Mouse (Mus musculus): ENCODE measurements around the gene Pdia4. TPM values are rescaled to one million over a fixed set of nuclear protein-coding genes. Genes with fewer than 3 reads are reported as not detected.
"Not testable (repeated sequence)": the region's sequence is repeated elsewhere in the genome, so short reads cannot be mapped to it uniquely, and the experiment has no call there.

Pdia4 gene
- polyA plus RNA-seq, 1 experiment from 2014 or later, result 292 TPM

DNA sequence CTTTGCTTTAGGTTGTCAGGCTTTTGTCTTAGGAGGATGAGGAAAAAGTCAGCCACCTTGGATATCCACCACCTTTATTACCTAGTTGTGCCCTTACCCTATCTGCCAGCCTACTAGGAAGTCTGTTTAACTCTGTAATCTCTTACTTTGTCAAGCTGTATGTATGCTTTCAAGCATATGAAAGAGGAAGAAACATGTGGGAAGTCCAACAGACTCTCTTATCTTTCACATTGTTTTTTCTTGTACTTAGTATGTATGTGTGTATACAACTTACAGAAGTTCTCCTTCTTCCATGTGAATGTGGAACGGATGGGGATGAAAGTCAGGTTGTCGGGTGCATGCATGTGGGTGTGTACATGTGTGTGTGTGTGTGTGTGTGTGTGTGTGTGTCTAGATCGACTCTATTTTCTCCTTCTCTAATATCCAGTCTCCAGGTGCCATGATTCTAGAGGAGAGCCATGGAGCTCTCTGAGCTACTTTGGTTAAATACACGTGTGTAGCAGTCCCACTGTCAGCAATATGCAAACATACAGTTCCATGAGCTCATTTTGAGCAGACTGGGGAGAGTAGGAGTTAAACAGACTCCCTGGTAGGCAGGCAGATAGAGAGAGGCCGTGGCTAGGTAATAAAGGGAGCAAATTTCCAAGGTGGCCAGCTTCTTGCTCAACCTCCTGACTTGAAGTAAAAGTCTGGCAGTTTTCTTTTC lies 28.4 kb downstream of the Pdia4 start:
- Histone ChIP-seq H3K9me3 (no peaks in the 10 kb centered on the region), H3K27ac (no peak overlapping the region), H3K4me3 (no peak overlapping the region), H3K27me3 (no peaks in the 10 kb centered on the region), H3K9ac (no peak overlapping the region), H3K36me3 (no peaks in the 10 kb centered on the region), H3K4me2 (no peak overlapping the region), H3K4me1 (no peaks in the 10 kb centered on the region)
- WGBS, result 79% methylated on average over 5 of the region's 5 CpGs
- ATAC-seq (ENCODE audit: insufficient number of reproducible peaks, low FRiP score, low TSS enrichment, low read depth), result no peak

DNA sequence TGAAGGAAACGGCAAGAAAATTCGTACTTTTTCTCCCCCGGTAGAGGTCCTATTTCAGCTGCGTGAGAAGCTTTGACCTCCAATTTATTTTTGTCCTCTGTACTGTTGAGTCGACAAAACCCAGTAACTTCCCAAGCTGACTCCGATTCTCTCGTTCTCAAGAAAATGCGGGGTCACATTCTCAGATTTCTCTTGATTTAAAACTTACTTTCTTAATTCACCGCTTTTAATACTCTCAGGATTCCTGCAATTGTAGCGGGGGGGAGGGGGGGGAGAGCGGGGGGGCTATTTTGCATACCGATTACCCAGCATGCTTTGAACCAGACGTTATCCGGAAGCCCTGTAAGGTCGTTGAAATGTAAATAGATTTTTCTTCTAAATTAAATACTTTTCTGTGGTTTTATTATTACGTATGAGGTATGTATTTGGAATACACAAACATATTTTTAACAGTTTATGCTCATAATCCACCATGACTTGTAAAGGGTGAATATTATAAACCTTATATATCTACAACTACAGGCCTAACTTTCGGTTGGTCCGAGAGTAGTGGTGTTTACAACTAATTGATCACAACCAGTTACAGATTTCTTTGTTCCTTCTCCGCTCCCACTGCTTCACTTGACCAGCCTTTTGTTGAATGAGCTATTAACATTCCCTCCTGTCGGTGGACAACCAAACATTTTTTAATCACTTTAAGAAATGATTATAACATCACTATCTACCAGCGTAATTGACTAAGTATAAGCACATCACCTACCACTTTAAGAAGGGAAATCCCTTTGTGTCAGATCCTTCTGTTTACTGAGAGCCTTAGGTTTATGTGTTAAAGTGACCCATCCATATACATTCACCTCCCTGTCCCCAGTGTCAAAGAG lies 31.9 kb downstream of the Pdia4 start:
- peak overlapping the region; percentile 37; the same call in 1 of the 2 replicates for H3K9ac ChIP-seq
- ATAC-seq (ENCODE audit: insufficient number of reproducible peaks, low FRiP score, low TSS enrichment, low read depth), result 0 out of 2 replicates have a peak, but pooled peaks have one; percentile 63
- H3K4me2 ChIP-seq, result peak overlapping the region; percentile 38
- no peaks in the 10 kb centered on the region for H3K36me3 ChIP-seq
- peak overlapping the region; percentile 53 for H3K4me3 ChIP-seq
- no peaks in the 10 kb centered on the region for H3K9me3 ChIP-seq
- peaks cover 2% of the 10 kb centered on the region; the same call in 1 of the 2 replicates for H3K4me1 ChIP-seq
- H3K27ac ChIP-seq, result peak overlapping the region; percentile 79
- H3K27me3 ChIP-seq, result no peaks in the 10 kb centered on the region
- under 1% methylated on average over 21 of the region's 21 CpGs for WGBS

DNA sequence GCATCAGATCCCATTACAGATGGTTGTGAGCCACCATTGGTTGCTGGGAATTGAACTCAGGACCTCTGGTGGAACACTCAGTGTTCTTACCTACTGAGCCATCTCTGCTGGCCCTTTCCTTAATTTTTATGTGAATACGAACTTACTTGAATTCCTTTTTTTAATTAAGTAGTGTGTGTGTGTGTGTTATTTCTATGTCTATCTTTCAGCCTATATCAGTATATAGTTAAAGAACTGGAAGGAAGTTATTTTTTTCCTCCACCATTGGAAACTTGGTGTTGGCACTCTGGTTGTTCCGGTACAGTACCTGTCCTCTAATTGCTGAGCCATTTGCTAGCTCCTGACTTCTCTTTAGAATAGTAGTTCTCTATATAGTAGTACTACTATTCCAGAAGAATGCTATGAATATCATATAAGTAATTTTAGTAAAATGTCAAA lies 32.6 kb downstream of the Pdia4 start:
- H3K9me3 ChIP-seq, result no peaks in the 10 kb centered on the region
- WGBS, result 15% methylated on average over 2 of the region's 2 CpGs
- peak overlapping the region; percentile 53 for H3K4me3 ChIP-seq
- H3K27me3 ChIP-seq, result no peaks in the 10 kb centered on the region
- H3K4me1 ChIP-seq, result peaks cover 2% of the 10 kb centered on the region; the same call in 1 of the 2 replicates
- H3K9ac ChIP-seq, result no peak overlapping the region
- H3K27ac ChIP-seq, result no peak overlapping the region
- no peaks in the 10 kb centered on the region for H3K36me3 ChIP-seq
- H3K4me2 ChIP-seq, result peak overlapping the region; percentile 38
- ATAC-seq (ENCODE audit: insufficient number of reproducible peaks, low FRiP score, low TSS enrichment, low read depth), result no peak

DNA sequence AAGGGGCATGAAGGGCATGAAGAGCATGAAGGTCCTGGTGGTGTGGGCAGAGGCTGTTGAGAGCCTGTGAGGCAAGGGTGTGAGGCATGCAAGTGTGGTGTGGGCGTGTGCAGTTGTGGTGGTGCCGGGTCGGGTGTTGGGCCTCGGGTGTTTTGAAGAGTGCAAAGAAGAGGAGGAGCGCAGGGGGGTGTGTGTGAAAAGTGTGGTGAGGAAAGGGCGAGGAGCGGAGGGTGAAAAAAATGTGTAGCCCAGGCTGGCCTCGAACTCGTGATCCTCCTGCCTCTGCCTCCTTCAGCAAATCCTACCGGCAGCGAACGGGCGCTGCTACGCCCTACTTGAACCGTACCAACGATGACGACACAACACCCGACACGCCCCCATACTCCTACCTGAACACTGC lies 41.5 kb downstream of the Pdia4 start:
- H3K36me3 ChIP-seq; H3K9me3 ChIP-seq; H3K27me3 ChIP-seq; H3K9ac ChIP-seq; H3K4me1 ChIP-seq; ATAC-seq (ENCODE audit: insufficient number of reproducible peaks, low FRiP score, low TSS enrichment, low read depth); H3K27ac ChIP-seq: not testable (repeated sequence)
- Histone ChIP-seq H3K4me3 (peak overlapping the region; percentile 19), H3K4me2 (0 out of 2 replicates have a peak overlapping the region, but pooled peaks have one; percentile 13)
- WGBS, result 46% methylated on average over 9 of the region's 19 CpGs

DNA sequence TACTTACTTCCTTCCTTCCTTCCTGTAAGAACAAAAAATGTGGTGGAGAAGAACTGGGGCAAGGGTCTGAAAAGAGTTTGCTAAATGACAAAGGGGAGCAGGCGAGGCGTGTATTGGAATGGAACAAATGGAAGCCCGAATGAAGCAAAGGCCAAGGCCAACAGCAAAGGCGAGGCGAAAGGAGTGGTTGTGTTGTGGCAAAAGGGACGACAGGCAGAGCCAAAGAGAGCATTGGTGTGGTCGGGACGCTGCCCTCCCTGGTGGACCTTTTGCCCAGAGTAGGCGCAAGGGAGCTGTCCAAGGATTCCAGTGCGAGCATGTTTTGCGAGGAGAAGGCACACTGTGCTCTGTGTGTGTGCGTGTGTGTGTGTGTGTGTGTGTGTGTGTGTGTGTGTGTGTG lies 42.1 kb downstream of the Pdia4 start:
- WGBS, result 83% methylated on average over 12 of the region's 12 CpGs

DNA sequence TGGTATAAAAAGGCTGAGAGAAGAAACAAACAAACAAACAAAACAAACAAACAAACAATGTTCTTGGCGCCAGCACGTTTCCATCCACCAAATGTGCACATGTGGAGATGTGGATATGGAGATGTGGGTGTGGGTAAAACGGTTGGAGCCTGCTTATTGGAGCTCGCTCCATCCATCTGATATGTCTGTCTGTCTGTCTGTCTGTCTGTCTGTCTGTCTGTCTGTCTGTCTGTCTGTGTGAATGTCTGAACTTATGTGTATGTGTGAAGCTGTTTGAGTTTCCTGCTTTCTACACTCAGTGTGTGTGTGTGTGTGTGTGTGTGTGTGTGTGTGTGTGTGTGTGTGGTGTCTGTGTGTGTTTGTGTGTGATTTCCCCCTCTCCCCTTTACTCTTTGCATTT lies 43.4 kb downstream of the Pdia4 start:
- not testable (repeated sequence) for H3K4me2 ChIP-seq; H3K36me3 ChIP-seq; ATAC-seq (ENCODE audit: insufficient number of reproducible peaks, low FRiP score, low TSS enrichment, low read depth); H3K9me3 ChIP-seq; H3K27ac ChIP-seq; H3K4me3 ChIP-seq; H3K9ac ChIP-seq; H3K27me3 ChIP-seq; H3K4me1 ChIP-seq
- 70% methylated on average over 4 of the region's 4 CpGs for WGBS

More for the DNA sequence above, 42.1 kb downstream of the Pdia4 start:
- not testable (repeated sequence) for H3K27me3 ChIP-seq; H3K4me1 ChIP-seq; H3K36me3 ChIP-seq; H3K4me3 ChIP-seq; H3K4me2 ChIP-seq; H3K27ac ChIP-seq; H3K9ac ChIP-seq; H3K9me3 ChIP-seq; ATAC-seq (ENCODE audit: insufficient number of reproducible peaks, low FRiP score, low TSS enrichment, low read depth)

DNA sequence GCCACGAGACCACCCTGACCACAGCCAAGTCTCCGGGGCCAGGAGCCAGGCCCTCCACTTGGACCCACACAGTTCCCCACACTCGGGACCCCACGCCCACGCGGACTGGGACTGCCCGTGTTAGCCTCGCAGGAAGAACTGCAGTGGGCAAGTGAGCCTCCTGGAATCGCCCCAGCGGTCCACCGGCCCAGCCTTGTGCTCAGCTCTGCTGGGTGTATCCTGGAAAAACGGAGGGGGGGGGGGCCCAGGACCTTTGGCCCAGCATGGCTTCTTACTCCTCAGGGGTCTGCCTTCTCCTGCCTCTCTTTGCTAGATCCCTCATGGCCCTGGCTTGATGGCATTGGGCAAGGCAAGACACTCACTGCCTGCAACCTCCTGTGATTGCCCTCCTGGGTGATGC lies 44.7 kb downstream of the Pdia4 start:
- 52% methylated on average over 4 of the region's 12 CpGs for WGBS
- not testable (repeated sequence) for H3K4me3 ChIP-seq

DNA sequence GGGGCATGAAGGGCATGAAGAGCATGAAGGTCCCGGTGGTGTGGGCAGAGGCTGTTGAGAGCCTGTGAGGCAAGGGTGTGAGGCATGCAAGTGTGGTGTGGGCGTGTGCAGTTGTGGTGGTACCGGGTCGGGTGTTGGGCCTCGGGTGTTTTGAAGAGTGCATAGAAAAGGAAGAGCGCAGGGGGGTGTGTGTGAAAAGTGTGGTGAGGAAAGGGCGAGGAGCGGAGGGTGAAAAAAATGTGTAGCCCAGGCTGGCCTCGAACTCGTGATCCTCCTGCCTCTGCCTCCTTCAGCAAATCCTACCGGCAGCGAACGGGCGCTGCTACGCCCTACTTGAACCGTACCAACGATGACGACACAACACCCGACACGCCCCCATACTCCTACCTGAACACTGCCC lies 45.9 kb downstream of the Pdia4 start:
- not testable (repeated sequence) for ATAC-seq (ENCODE audit: insufficient number of reproducible peaks, low FRiP score, low TSS enrichment, low read depth)

More for the DNA sequence above, 44.7 kb downstream of the Pdia4 start:
- ATAC-seq (ENCODE audit: insufficient number of reproducible peaks, low FRiP score, low TSS enrichment, low read depth); H3K4me2 ChIP-seq; H3K4me1 ChIP-seq; H3K36me3 ChIP-seq; H3K27me3 ChIP-seq; H3K9ac ChIP-seq; H3K9me3 ChIP-seq; H3K27ac ChIP-seq: not testable (repeated sequence)

DNA sequence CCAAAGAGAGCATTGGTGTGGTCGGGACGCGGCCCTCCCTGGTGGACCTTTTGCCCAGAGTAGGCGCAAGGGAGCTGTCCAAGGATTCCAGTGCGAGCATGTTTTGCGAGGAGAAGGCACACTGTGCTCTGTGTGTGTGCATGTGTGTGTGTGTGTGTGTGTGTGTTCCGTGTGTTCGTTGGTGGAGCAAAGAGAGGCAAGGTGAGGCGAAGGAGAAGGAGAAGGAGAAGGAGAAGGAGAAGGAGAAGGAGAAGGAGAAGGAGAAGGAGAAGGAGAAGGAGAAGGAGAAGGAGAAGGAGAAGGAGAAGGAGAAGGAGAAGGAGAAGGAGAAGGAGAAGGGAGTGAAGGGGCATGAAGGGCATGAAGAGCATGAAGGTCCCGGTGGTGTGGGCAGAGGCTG lies 50.5 kb downstream of the Pdia4 start:
- H3K9ac ChIP-seq; H3K4me1 ChIP-seq; H3K4me3 ChIP-seq; H3K4me2 ChIP-seq; H3K9me3 ChIP-seq; ATAC-seq (ENCODE audit: insufficient number of reproducible peaks, low FRiP score, low TSS enrichment, low read depth); H3K27me3 ChIP-seq; H3K36me3 ChIP-seq; H3K27ac ChIP-seq: not testable (repeated sequence)
- WGBS, result 78% methylated on average over 9 of the region's 10 CpGs

More for the DNA sequence above, 45.9 kb downstream of the Pdia4 start:
- H3K4me3 ChIP-seq, H3K4me2 ChIP-seq, H3K4me1 ChIP-seq, H3K27me3 ChIP-seq, H3K9me3 ChIP-seq, H3K9ac ChIP-seq, H3K27ac ChIP-seq, H3K36me3 ChIP-seq: not testable (repeated sequence)
- WGBS, result 63% methylated on average over 5 of the region's 20 CpGs

DNA sequence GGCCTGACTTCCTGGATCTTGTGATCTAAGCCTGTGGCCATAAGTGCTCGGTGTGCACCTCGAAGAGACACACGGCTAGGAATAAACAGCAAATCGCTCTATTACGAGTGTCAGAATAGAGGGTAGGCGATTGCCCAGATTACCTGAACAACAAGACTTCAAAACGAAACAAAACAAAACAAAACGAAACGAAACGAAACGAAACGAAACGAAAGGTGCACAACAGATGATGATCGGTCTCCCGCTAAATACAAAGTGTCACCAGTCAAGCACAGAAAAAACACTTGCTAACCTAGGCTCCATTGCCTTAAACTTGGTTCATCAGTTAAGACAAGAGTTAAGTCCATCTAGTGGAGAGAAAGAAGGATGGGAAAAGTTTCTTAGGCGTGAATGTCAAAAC lies 53.8 kb downstream of the Pdia4 start:
- WGBS, result 78% methylated on average over 14 of the region's 16 CpGs
- not testable (repeated sequence) for H3K4me2 ChIP-seq; H3K27me3 ChIP-seq; H3K4me1 ChIP-seq; H3K27ac ChIP-seq; H3K9ac ChIP-seq; H3K9me3 ChIP-seq; H3K4me3 ChIP-seq; ATAC-seq (ENCODE audit: insufficient number of reproducible peaks, low FRiP score, low TSS enrichment, low read depth); H3K36me3 ChIP-seq

DNA sequence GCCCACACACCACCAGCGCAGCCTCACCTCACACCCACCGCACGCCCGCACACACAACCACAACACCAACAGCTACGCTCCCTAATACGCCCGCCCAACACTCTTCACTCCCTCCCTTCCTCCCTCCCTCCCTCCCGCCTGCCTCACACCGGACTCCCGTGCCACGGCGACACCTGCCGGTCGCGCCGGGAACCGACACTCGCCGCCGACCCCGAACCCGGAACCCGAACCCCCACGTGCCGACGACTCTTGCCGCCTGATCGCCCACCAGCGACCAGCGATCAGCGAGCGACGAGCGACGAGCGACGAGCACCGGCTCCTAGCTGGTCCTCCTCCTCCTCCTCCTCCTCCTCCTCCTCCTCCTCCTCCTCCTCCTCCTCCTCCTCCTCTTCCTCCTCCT lies 55.4 kb downstream of the Pdia4 start:
- H3K36me3 ChIP-seq; ATAC-seq (ENCODE audit: insufficient number of reproducible peaks, low FRiP score, low TSS enrichment, low read depth); H3K9me3 ChIP-seq; H3K27ac ChIP-seq; H3K4me1 ChIP-seq; H3K9ac ChIP-seq; H3K27me3 ChIP-seq: not testable (repeated sequence)
- WGBS, result 6% methylated on average over 20 of the region's 38 CpGs
- peak overlapping the region; percentile 36; the same call in 1 of the 2 replicates for H3K4me2 ChIP-seq
- peak overlapping the region; percentile 25; the same call in 1 of the 2 replicates for H3K4me3 ChIP-seq

DNA sequence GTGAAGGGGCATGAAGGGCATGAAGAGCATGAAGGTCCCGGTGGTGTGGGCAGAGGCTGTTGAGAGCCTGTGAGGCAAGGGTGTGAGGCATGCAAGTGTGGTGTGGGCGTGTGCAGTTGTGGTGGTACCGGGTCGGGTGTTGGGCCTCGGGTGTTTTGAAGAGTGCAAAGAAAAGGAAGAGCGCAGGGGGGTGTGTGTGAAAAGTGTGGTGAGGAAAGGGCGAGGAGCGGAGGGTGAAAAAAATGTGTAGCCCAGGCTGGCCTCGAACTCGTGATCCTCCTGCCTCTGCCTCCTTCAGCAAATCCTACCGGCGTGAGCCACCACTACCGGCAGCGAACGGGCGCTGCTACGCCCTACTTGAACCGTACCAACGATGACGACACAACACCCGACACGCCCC lies 55.8 kb downstream of the Pdia4 start:
- not testable (repeated sequence) for H3K9me3 ChIP-seq; H3K36me3 ChIP-seq; H3K9ac ChIP-seq; H3K27ac ChIP-seq; ATAC-seq (ENCODE audit: insufficient number of reproducible peaks, low FRiP score, low TSS enrichment, low read depth); H3K4me3 ChIP-seq; H3K27me3 ChIP-seq; H3K4me1 ChIP-seq; H3K4me2 ChIP-seq
- 7% methylated on average over 11 of the region's 22 CpGs for WGBS
